Mouse (Mus musculus) adrenal gland, adult 8-10 months (tissue): Measurements from ENCODE around the gene AC141477.1. TPM values are rescaled to one million over a fixed set of nuclear protein-coding genes. Genes with fewer than 3 reads are reported as not detected.

Experiments used
- DNase-seq: peaks from one replicate; pipeline ENCODE4 v3.0.0; 2022
- total RNA-seq, 4 experiments: library from RNA; stranded (reverse); gene quantifications; 2 replicates each; pipeline ENCODE4 v1.2.4; 2022

The AC141477.1 gene
- total RNA-seq, 4 experiments from 2014 or later = 3.1 TPM; not detected in 3

DNA sequence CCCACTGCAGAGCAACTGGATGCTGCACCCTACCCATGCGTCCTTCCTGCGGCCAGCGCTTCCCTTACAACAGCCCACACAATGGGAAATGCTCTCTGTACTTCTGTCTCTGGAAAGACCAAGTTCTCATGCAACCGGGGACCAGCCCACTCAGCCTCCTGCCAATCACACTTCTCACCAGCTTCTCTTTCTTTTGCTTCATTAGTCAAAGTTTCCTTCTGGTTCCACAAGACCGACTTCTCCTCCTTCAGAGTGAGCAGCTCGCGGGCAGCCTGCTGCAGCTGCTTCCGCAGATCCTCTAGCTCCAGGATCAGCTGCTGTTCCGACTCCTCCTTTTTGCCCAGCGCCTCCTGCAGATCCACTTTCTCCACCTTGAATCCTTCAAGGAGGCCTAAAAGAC is 31.7 kb downstream of the AC141477.1 start:
- DNase-seq = no peak

DNA sequence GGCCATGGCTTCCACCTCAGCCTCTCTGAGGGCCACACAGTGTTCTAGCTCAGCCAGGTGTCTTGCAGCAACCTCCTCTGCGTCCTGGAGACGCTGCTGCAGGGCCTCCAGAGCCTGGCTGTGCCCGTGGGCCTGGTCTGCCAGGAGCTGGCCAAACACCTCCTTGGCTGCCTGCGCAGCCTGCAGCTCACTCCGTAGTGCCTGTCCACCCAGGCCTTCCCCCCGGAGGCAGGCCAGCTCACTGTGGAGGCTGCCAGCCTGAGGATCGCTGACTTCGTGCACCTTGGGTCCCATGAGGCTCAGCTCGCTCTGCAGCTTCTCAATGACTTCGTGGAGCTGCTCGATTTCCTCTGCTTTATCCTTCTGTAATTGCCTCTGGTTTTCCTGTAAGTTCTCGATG is 47.6 kb downstream of the AC141477.1 start:
- DNase-seq = no peak

DNA sequence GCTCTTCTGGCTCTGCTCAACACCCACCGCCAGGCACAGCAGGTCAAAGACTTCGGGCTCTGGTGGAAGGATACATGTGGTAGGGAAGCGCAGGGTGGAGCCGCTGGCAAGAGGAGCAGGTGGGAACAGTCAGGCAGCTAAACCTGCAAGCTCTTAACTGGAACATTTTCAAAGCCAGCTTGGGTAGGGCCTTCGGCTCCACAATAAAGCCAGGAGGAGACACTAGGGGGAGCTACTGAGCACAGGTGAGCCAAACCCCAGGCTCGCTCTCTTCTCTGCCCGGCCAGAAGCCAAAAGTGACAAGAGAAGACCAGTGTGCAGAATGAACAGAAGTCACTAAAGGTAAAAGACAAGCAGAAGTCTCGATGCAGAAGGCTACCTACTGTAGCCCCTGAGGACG is 48.5 kb downstream of the AC141477.1 start:
- no peak for DNase-seq

DNA sequence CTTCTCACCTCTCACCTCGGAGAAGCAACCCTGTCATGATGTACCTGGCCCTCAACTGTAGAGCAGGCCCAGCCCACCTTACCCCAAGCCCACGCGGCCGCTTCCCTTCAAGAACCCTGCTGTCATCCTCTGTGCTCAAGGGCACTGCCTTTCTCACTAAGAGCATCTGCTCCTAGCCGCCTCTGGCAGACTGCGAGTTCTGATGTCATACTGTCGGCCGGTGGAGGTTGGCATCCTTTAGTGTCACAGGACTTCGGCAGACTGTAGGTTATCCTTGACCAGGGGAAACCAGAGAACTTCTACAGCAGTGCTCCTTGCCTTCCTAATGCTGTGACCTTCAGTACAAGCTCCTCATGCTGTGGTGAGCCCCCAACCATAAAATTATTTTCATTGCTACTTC is 49.1 kb downstream of the AC141477.1 start:
- no peak for DNase-seq

Other genes with a start within 250 kb of the AC141477.1 start
- 10 to 100 TPM; 24.6 to 33.5 (median 29.3) TPM for gene Prmt2, start 202.6 kb downstream of the AC141477.1 start, total RNA-seq
- 10 to 100 TPM in 3 of 4 experiments, 1 to 10 TPM in 1; 7.3 to 35.5 (median 12.7) TPM for gene S100b, start 186.6 kb downstream of the AC141477.1 start, total RNA-seq
- 10 to 100 TPM; 23.2 to 41.3 (median 31.9) TPM for gene Dip2a, start 95.2 kb downstream of the AC141477.1 start, total RNA-seq
- 10 to 100 TPM; 18.4 to 27.1 (median 20.3) TPM for gene Pcnt, start 2.3 kb upstream of the AC141477.1 start, total RNA-seq
- not detected for gene 2610028H24Rik, start 8.6 kb upstream of the AC141477.1 start, total RNA-seq
- gene Mcm3ap, start 28.5 kb upstream of the AC141477.1 start, total RNA-seq = 10 to 100 TPM; 32.2 to 46.7 (median 40.8) TPM
- 1 to 10 TPM; 2.9 to 5.0 (median 3.1) TPM for gene Ybey, start 28.7 kb upstream of the AC141477.1 start, total RNA-seq
- 10 to 100 TPM; 44.7 to 82.5 (median 51.0) TPM for gene Lss, start 91.1 kb upstream of the AC141477.1 start, total RNA-seq
- gene Spatc1l, start 121.8 kb upstream of the AC141477.1 start, total RNA-seq = not detected
- under 1 TPM in 3 of 4 experiments, not detected in 1; 0.15 to 0.40 (median 0.32) TPM for gene Ftcd, start 135.2 kb upstream of the AC141477.1 start, total RNA-seq
- gene Col6a2, start 183.2 kb upstream of the AC141477.1 start, total RNA-seq = 10 to 100 TPM; 18.2 to 48.1 (median 25.2) TPM